Mouse (Mus musculus) skeletal muscle tissue, adult 2 months (tissue): ENCODE measurements around the gene Swt1.
"Not testable (repeated sequence)": the region's sequence is repeated elsewhere in the genome, so short reads cannot be mapped to it uniquely, and the experiment has no call there.

Experiments
- DNase-seq: peaks from one replicate; pipeline ENCODE4 v3.0.0-alpha.2; 2012; ENCODE audit warnings: low read depth, low spot score

The Swt1 gene

DNA sequence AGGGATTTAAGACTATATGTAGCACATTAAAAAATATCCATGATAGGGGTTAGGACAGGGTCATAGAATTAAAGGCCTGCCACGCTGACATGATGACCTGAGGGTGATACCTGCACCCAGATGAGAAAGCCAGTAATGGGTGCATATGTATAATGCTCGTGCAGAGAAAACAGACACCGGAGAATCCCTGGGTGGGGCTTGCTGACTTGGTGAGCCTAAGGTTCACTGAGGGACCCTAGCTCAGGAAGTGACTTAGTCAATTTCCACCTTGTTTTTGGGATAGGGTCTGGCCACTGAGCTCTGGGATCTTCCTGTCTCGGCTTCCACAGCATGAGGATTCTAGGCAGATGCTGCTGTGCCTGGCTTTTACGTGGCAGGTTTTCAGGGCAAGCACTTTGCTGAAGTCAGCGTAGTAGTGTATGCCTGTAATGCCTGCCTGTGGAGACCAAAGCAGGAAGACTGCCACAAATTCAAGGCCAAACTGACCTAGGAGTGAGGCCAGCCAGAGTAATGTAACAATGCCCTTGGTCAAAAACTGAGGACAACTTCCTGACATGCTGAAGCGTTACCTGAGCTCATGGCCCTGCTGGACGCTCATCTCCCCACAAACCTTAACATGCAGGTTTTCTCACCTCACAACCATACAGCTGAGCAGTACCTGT, 61.2 kb downstream of the Swt1 start:
- DNase-seq = no peak

DNA sequence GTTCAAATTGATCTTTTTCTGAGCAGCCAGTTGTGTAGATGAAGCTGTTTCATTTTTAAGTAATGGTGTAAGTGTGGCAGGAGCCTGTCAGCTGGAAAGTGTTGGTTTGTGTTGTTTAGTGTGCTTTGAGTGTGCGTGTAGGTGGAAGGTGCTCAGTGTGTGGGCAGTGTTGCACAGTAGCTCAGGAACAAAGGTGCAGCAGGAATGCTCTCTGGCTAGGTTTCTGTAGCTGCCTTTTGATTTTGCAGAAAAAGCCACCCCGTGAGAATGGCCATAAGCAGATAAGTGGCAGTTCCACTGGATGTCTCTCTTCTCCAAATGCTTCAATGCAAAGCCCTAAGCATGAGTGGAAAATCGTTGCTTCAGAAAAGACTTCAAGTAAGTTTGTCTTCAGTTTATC, 68.9 kb downstream of the Swt1 start:
- no peak for DNase-seq

DNA sequence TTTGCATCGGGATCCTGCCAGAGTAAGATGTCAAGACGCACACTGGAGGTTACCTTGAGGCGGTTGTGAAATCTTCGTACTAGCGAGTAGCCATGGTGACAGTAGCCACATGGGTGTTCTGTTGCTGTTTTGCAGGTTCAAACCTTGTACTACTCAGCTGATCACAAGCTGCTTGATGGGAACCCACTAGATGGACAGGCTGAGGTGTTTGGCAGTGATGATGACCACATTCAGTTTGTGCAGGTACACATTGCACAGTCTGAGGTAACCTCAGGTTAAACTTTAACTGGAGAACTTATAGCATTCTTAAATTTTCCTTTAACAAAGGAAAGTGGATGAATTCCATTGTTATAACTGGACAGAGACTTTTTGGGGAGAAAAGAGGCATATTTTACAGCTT, 72.3 kb downstream of the Swt1 start:
- no peak for DNase-seq

DNA sequence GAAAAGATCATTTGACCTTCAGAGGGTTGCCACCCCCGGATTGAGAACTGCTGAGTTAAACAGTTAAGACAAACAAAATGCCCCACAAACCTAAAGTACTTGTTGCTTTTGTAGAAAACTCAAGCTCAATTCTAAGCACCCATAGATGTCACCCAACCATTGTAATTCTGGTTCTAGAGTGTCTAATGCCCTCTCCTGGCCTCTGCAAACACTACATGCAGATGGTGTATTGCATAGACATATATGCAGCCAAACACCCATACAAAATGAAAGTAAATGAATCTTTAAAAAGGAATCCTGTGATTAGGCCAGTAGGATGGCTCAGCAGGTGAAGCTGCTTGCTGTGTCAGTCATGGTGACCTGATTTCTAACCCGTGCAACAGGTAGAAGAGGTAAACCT, 75.3 kb downstream of the Swt1 start:
- DNase-seq = no peak

DNA sequence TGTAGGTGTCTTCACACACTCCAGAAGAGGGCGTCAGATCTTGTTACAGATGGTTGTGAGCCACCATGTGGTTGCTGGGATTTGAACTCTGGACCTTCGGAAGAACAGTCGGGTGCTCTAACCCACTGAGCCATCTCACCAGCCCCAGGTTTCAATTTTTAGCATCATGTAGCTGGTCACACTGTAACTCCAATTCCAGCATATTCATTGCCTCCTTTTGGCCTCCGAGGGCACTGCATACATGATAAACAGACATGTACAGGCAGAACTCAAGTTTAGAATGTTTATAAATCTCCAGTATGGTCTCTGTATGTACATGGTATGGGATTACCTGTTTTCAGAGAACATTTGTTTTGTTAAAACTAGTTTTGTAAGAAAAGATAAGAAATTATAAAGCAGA, 80.0 kb downstream of the Swt1 start:
- DNase-seq = not testable (repeated sequence)

DNA sequence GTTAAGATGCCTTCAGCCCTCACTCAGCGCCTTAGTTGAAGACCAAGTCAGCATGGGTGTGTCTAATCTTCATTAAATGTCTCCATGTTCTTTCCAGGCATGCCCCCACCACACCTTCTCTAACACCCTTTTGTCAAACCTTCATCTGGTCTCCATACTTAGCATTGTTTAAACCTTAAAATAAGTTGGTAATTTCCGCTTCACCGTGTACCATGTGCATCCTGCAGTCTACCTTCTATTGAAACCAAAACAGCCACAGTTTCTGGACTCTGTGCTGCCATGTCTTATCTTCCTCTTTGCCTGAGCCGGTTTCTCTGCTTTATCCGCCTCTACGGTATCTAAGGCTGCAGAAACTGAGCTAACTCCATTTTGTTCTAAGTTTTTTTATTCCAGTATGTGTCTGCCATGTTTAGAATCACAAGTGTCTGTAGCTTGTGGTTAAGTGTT, 81.6 kb downstream of the Swt1 start:
- DNase-seq = no peak

DNA sequence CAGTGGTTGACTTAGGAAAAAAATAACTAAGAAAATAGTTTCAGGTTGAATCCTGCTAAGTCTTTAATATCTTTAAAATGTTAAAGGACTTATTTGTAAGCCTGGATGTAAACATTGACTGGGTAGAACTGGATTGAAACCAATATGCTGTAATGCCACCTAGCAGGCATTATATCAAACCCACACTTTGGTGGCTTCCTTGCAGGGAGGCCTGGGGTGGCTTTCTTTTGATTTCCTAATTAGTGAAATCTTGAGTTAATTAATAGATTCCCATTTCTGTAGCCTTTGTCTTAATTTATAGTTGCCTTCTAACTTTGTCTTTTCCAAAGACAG, 82.4 kb downstream of the Swt1 start:
- no peak for DNase-seq

DNA sequence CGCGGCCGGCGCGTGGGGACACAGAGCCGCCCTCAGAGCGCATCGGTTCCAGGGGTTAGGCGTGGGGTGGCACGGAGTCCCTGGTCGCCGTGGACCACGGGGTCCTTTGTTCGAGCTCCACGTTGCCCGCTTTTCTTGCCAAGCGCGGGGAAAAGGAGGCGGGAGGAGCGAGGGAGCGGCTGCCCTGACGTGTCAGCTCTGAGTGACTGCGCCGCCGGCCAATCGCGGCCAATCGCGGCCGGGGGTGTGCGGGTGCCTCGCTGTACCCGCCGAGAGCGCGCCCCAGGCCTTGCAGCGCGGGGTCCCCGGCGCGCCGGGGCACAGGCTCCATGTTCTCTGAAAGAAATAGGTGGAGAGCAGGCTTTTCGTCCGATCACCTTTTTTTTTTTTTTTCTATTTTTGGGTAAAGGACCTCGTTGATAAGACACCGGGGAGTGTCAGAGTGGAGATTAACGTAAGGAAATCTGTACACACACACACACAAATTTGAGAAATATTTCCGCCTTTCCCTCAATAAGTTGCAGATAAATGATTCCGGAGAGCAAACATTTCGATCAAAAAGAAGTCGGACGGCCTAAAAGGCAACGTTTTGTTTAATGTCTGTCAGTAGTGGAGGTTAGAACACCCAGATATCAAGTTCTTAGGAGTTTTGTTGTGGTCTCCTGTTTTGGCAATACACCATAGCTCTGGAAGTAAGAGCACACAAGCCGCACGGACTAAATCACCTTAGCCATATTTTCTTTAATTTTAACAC, 83.0 kb downstream of the Swt1 start:
- DNase-seq = peak; percentile 90

DNA sequence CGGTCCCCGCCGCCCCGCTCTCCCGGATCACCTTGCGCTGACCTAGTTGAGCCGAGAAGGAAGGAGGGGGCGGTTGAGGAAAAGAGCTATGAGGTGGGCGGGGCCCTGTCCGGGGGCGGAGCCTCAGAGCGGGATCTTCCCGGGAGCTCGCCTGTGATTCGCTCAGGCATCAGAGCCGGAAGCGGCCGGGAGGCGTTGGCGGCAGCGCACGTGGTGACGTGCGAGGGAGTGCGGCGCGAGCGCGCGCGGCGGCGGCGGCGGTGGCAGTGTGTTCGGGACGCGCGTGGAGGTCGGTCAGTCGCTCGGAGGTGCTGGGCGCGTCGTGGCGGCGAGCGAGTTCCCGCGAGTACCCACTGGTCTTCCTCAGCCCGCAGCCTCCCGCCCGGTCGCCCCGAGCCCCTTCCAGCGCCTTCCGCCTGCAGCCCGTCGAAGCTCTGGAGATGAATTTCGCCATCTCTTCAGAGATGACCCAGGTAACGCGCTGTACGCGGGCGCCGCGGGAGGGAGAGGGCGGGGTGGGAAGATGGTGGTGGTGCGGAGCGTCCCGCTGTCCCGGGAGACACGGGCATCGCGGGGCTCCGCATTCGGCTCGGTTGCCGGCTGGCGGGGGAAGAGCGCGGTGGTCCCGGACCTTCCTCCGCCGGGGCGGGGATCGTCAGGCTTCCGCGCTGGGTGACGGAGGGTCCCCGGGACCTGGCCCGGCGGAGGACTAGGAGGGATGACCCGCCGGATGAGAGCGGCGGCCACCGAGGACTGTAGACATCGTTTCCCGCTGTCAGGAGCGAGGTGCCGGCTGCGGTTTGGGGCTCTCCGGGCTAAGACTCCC, 83.8 kb downstream of the Swt1 start, which contains the start of gene Ivns1abp:
Ivns1abp (plus strand) TSS at position 195 of the 826 bp plus-strand sequence.
- DNase-seq = peak; percentile 97

DNA sequence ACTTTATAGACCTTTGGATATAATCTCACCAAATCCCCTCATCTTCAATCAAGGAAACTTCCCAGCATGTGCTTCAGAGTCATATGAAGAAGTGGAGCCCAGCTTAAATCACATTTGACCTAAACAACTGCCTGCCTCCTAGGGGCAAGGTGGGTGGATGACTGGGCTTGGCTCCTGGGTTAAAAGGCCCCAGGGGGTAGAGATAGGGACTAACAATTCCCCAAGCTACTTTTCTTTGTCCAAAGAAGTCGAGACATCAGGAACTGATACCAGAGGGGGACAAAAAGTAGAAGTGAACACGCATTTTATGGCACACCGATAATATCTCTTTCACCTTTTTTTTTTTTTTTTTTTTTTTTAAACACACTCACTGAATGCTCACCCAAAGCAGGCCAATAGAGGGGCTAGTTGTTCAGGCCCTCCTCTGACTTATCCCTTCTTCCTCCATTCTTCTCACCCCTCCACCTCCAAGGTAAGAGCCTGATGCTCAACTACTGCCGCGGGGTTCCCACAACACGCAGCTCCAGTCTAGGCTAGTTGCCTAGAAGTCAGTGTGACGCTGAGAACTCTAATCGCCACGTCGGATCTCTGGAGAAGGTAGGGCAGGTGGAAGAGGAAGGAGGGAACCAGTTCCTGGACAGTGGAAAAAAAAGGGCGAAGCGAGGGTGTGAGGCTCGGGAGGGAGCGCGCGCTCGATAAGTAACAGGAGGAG, 84.5 kb downstream of the Swt1 start:
- DNase-seq = no peak

DNA sequence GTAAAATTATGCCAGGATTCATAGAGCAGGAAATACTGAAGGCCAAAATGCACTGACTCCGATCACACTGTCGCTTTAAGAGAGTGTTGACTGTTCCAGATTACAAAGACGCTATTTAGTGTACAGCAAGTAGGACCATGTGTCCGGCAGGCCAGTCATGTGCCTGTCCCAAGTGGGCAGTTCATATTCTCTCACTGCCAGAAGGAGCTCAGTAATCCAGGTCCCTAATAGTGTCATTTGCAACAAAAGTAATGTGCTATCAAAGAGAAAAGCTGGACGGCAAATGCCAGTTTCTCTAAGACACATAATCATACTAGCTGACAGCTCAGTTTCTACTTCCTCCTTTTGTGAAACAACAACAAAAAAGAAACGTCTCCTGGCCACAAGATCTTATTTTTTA, 85.3 kb downstream of the Swt1 start:
- DNase-seq = peak; percentile 25

DNA sequence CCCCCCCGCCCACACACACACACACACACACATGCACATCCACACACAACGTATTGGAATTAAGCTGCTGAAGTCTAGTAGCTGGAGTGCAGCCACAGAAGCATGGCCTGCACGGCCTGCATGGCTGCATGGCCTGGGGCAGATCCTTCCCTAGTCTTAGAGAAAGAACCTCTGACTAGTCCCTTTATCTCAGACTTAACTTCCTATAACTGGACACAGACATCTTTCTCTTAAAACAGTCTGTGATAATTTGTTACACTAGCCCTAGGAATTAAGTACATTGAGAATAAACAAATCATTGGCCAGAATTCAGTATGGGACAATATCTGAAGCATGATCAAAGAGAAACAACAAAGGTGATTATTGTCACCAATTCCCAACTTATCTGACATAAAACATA, 85.9 kb downstream of the Swt1 start:
- DNase-seq = no peak

DNA sequence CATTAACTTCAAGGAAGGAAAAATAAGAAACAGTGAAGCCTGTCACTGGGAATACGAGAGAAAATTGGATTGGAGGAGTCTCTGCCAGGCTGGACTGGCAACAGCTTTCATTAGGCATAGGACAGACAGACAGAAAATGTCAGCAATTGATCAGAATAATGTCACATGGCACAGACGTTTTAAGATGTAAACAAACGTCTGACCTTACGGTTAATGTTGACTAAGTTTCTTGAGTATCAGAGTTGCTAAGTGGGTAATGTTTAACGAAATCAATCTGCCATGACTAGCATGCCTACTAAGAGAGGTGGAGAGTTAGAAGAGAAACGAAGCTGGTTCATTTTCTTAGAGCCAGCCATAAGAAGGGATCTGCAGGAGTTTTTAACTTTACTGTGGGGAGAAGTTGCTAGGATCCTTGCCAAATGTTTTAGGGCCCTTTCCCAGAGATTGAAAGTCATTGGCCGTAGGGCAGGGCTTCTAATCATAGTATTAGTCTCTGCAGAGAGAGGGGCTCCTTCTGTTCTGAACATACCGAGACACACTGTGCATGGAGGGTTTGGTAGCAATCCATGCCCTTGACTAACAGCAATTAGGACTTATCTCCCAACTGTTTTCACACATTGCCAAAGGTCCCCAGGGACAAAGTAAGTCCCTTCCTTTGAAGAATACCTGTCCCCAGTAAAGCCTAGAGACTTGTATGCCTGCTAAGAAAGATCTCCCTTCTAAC, 86.8 kb downstream of the Swt1 start:
- no peak for DNase-seq

DNA sequence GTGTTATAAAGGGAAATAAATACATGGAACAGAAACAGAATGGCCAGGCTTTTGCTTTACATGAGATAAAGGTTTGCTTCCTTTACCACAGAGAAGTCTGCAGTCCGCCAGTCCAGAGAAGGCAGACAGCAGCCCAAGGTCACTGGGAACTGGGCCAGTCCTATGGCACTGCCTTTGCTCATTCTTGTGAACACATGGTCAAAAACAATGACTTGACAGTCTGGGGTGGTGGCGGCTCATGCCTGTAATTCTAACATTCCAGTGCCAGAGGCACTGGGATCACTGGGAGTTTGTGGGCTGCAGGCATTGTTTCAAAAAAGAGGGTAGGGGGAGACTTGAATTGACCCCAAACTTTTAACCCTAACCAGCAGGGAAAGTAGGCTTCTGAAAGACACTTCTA, 89.3 kb downstream of the Swt1 start:
- no peak for DNase-seq

DNA sequence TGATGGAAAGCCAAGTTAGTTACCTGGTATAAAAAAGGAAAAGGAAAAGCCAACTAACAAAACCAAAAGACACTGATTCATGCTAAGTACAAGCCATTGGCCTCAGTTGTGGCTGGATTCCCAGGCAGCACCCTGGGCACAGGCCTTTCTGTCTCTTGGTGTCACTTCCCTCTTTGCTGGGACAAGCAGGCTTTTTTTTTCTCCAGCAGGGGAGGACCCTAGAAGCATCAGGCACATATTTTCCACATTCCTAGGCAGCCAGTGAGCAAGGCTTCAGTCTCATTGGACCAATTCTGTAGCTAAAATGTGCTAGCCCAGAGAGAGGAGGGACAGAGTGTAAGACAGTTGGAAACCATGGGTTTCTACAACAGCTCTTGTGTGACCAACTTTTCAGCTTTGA, 90.0 kb downstream of the Swt1 start:
- no peak for DNase-seq

DNA sequence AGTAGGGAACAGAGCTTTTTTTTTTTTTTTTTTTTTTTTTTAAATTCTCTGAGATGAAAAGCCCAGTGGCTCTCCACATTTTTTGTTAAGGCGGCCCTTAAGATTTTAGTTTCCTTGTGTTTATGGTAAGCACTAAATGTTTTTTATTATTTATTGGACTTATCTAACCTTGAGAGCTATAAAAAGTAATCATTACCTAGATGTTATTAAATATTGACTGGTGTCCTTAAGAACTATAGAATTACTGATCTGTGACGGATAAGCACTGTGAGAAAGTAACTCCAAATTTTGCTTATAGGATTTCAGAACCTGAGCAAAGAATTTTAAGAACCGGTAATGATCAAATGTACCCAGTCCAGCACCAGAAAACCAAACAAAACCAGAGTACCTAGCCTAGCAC, 95.4 kb downstream of the Swt1 start:
- DNase-seq = no peak

DNA sequence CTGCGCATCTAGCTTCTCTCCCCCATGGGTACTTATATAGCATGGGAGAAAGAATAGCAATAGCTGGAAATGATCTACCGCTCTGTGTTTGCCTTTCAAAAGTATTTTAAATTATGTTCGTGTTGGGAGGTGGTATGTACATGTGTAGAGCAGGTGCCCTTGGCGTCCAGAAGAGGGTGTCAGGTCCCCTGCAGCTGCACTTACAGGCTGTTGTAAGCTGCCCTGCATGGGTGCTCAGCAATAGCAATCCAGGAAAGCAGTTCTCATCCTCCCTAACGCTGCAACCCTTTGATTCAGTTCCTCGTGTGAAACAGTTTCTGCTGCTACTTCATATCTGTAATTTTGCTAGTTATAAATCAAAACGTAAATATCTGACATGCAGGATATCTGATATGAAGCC, 98.7 kb downstream of the Swt1 start:
- no peak for DNase-seq

DNA sequence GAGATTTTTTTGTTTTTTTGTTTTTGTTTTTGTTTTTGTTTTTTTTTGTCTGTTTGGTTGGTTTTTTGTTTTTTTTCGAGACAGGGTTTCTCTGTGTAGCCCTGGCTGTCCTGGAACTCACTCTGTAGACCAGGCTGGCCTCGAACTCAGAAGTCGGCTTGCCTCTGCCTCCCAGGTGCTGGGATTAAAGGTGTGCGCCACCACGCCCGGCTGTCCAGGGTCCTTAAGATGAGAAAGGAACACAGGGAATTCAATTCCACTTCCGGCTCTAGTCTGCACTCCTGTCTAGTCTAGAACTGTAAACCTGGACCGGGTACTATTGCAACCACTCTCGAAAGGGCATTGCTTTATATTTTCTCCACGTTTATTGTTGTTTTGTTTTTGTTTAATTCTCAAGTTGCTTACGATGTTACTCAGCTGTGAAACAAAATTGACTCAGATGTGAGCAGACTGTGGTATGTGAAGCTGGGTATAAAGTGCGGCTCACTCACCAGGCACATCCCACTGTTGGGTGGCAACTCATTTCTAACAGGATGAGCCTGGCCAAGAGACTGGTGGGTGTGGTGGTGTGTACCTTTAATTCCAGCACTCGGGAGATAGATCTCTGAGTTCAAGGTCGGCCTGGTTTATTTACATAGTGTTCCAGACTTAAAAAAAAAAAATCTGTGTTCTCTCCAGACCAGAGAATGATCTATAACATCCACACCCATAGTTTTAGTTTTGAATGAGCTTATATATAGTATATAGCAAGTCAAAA, 99.7 kb downstream of the Swt1 start:
- no peak for DNase-seq

DNA sequence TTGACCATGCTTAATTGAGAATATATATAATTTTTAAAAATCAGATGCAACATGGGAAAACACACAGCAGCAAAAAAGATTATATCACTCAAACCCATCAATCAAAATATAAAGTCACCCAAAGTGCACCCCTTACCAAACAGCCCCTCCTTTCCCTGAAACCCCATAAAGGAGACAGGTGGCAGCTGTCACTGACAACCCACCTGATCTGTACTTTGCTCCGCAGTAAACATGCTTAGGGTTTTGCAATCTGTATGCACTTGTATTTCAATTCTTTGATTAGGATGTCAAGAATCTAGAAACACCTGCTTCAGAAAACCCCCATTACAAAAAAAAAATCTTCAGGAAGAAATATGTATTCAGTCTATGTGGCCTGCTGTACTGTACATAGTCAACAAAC, 102.9 kb downstream of the Swt1 start:
- DNase-seq = no peak

DNA sequence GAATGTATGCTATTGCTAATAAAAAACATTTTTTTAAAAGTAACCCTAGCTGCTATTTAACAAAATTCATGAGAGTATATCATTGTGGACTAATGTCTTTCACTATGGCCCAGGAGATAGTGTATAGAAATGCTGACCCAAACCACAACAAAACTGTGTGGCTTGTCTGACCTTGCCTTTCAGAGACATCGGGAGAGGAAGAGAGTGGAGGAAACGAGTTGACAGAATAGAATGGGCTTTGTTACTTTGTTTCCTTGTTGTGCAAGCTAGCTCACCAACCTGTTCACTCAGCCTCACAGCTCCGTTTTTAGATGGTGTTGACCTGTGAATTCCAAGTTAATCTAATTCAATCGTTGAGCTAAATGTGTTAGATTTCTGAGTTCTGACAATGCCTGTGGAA, 107.8 kb downstream of the Swt1 start:
- DNase-seq = no peak

DNA sequence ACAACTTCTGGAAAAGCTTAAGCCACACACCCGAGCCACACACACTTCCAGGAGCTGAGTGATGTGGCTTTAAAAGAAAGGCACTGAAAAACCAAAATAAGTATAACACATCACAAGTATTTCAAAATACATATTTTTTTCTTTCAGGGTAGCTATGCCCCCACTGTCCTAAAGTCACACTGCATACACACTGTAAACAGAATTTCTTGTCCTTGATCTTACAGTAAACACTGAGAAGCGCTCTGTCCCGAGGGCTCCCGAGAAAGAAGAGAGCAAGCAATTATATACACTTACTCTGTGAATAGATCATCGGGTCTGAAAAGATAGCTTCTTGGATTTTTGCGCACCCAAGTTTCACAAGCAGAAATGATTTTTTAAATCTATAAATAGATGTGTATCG, 109.0 kb downstream of the Swt1 start:
- no peak for DNase-seq
